Mouse (Mus musculus): ENCODE measurements around the gene Ctbs.

DNA sequence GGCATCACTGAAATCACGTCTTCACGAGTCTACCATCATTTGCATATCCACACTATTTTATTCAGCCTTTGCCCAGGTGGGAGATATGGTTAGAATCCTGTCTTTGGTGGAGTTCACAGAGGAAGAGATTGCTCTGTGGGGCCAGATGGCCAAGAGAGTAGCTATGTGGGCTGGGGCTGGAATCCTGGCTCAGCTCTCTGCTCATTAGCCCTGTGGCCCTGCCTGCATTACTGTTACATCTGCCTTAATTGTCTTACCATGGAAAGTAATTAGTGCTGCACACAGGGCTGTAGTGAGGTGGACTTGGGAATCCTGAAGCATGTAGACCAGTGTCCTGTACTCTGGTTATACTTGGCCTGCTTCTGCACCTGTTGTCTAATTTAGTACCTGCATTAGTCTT, 37.6 kb upstream of the Ctbs start:
- TF ChIP-seq POLR2A (IDR thresholded peaks at IDR 0.05; ENCODE audit: extremely low read depth, insufficient read depth, low read length) (no peak), CTCF (IDR thresholded peaks at IDR 0.05; ENCODE audit: extremely low read depth, insufficient read depth, low read length) (no peak)

Data from cortical plate, adult 2 months (tissue).